Mouse (Mus musculus) layer of hippocampus, postnatal 10 days (tissue): ENCODE results near the gene Setd6. TPM values are rescaled to one million over a fixed set of nuclear protein-coding genes. Genes with fewer than 3 reads are reported as not detected.

ENCODE experiments used
- DNase-seq, 2 experiments: peaks; one replicate each; pipeline ENCODE4 v3.0.0; 2021; ENCODE audit warnings: low spot score in 2 of 2
- microRNA-seq, 2 experiments: library from miRNA; unstranded; fragments of <30 nt; microRNA quantifications; one replicate each; pipeline ENCODE4 v1.2.0; 2021
- total RNA-seq, 2 experiments: library from RNA; stranded (reverse); gene quantifications; 2 replicates each; pipeline ENCODE4 v1.2.3; 2021

Setd6 gene
- total RNA-seq, 2 experiments from 2014 or later = 21.7 to 27.4 TPM

GRCm38 (mm10) chr8:95709579-95709978 lies 6.1 kb upstream of the Setd6 start:
- peak in 1 of 2 experiments; percentile 4 for DNase-seq

GRCm38 (mm10) chr8:95711029-95711428 lies 4.7 kb upstream of the Setd6 start:
- peak; percentile 3 to 13 for DNase-seq

GRCm38 (mm10) chr8:95712395-95712794 lies 3.3 kb upstream of the Setd6 start:
- no peak for DNase-seq

- DNase-seq = peak; percentile 71 to 75
Observed at GRCm38 (mm10) chr8:95713100-95714010, 2.3 kb upstream of the Setd6 start.

- no peak for DNase-seq
Observed at GRCm38 (mm10) chr8:95714367-95714766, 1.3 kb upstream of the Setd6 start.

GRCm38 (mm10) chr8:95714837-95715413 lies 756 bp upstream of the Setd6 start:
- DNase-seq = no peak

GRCm38 (mm10) chr8:95716546-95717335 lies 1.1 kb downstream of the Setd6 start:
- peak in 1 of 2 experiments; percentile 22 for DNase-seq

- no peak for DNase-seq
Observed at GRCm38 (mm10) chr8:95727625-95728024, 11.9 kb downstream of the Setd6 start.

GRCm38 (mm10) chr8:95738596-95738995 lies 22.9 kb downstream of the Setd6 start:
- no peak for DNase-seq

GRCm38 (mm10) chr8:95741732-95742131 lies 26.1 kb downstream of the Setd6 start:
- DNase-seq = no peak

GRCm38 (mm10) chr8:95748028-95748427 lies 32.3 kb downstream of the Setd6 start:
- DNase-seq = no peak

- DNase-seq = no peak
Observed at GRCm38 (mm10) chr8:95751924-95752323, 36.2 kb downstream of the Setd6 start.

GRCm38 (mm10) chr8:95760323-95760722 lies 44.6 kb downstream of the Setd6 start:
- no peak for DNase-seq

- DNase-seq = no peak
Observed at GRCm38 (mm10) chr8:95764133-95764532, 48.5 kb downstream of the Setd6 start.

Small RNA genes lying within 50 kb of the gene (microRNA-seq; reads per million reads assigned to microRNA genes)
- gene Mir7073 = 0.98 to 1.8 reads per million in 2 experiments

Other genes with a start within 250 kb of the Setd6 start
- gene Csnk2a2, start 225.8 kb upstream of the Setd6 start, total RNA-seq = 10 to 100 TPM; 73.8 to 80.8 TPM
- 1 to 10 TPM; 1.1 to 2.4 TPM for gene Ccdc113, start 181.8 kb upstream of the Setd6 start, total RNA-seq
- gene Prss54, start 139.5 kb upstream of the Setd6 start, total RNA-seq = not detected
- gene Gins3, start 82.4 kb upstream of the Setd6 start, total RNA-seq = 1 to 10 TPM; 2.5 to 2.6 TPM
- gene Ndrg4, start 38.9 kb upstream of the Setd6 start, total RNA-seq = 1,000 to 10,000 TPM; 1,214 to 1,219 TPM
- 100 to 1,000 TPM; 134 to 144 TPM for gene Cnot1, start 91.6 kb downstream of the Setd6 start, total RNA-seq
- 100 to 1,000 TPM; 165 to 170 TPM for gene Sap18b, start 109.5 kb downstream of the Setd6 start, total RNA-seq
- 10 to 100 TPM; 30.8 to 34.1 TPM for gene Slc38a7, start 137.7 kb downstream of the Setd6 start, total RNA-seq
- 100 to 1,000 TPM; 196 to 216 TPM for gene Got2, start 172.7 kb downstream of the Setd6 start, total RNA-seq